Mouse (Mus musculus): ENCODE results near the gene Ube2ql1.

Ube2ql1 gene

GRCm38 (mm10) chr13:69739759-69740135, at the start of gene Ube2ql1:
TSS of gene Ube2ql1 (minus strand) at chr13:69739889.
- DNase-seq (ENCODE audit: low read depth, low spot score) = peak; percentile 63

- no peak for DNase-seq (ENCODE audit: low read depth, low spot score)
Observed at GRCm38 (mm10) chr13:69788704-69789103, 49.0 kb upstream of the Ube2ql1 start.

- DNase-seq (ENCODE audit: low read depth, low spot score) = no peak
Observed at GRCm38 (mm10) chr13:69778221-69778620, 38.5 kb upstream of the Ube2ql1 start.

- DNase-seq (ENCODE audit: low read depth, low spot score) = no peak
Observed at GRCm38 (mm10) chr13:69772358-69772757, 32.7 kb upstream of the Ube2ql1 start.

- no peak for DNase-seq (ENCODE audit: low read depth, low spot score)
Observed at GRCm38 (mm10) chr13:69770538-69771456, 31.1 kb upstream of the Ube2ql1 start.

GRCm38 (mm10) chr13:69768152-69768551, 28.5 kb upstream of the Ube2ql1 start:
- DNase-seq (ENCODE audit: low read depth, low spot score) = no peak

GRCm38 (mm10) chr13:69764646-69765045, 25.0 kb upstream of the Ube2ql1 start:
- DNase-seq (ENCODE audit: low read depth, low spot score) = no peak

GRCm38 (mm10) chr13:69761393-69761792, 21.7 kb upstream of the Ube2ql1 start:
- DNase-seq (ENCODE audit: low read depth, low spot score) = no peak

GRCm38 (mm10) chr13:69758979-69759378, 19.3 kb upstream of the Ube2ql1 start:
- no peak for DNase-seq (ENCODE audit: low read depth, low spot score)

- DNase-seq (ENCODE audit: low read depth, low spot score) = no peak
Observed at GRCm38 (mm10) chr13:69752875-69753274, 13.2 kb upstream of the Ube2ql1 start.

- DNase-seq (ENCODE audit: low read depth, low spot score) = no peak
Observed at GRCm38 (mm10) chr13:69751510-69751909, 11.8 kb upstream of the Ube2ql1 start.

GRCm38 (mm10) chr13:69748756-69749155, 9.1 kb upstream of the Ube2ql1 start:
- DNase-seq (ENCODE audit: low read depth, low spot score) = no peak

GRCm38 (mm10) chr13:69740331-69741285, 919 bp upstream of the Ube2ql1 start:
- no peak for DNase-seq (ENCODE audit: low read depth, low spot score)

GRCm38 (mm10) chr13:69739091-69739758, 464 bp downstream of the Ube2ql1 start:
- DNase-seq (ENCODE audit: low read depth, low spot score) = peak; percentile 4

- DNase-seq (ENCODE audit: low read depth, low spot score) = peak; percentile 41
Observed at GRCm38 (mm10) chr13:69738461-69738971, 1.2 kb downstream of the Ube2ql1 start.

- DNase-seq (ENCODE audit: low read depth, low spot score) = peak; percentile 5
Observed at GRCm38 (mm10) chr13:69737444-69738185, 2.1 kb downstream of the Ube2ql1 start.

- DNase-seq (ENCODE audit: low read depth, low spot score) = no peak
Observed at GRCm38 (mm10) chr13:69732636-69733035, 7.1 kb downstream of the Ube2ql1 start.

GRCm38 (mm10) chr13:69725376-69725775, 14.3 kb downstream of the Ube2ql1 start:
- no peak for DNase-seq (ENCODE audit: low read depth, low spot score)

- no peak for DNase-seq (ENCODE audit: low read depth, low spot score)
Observed at GRCm38 (mm10) chr13:69721141-69721540, 18.5 kb downstream of the Ube2ql1 start.

- peak; percentile 46 for DNase-seq (ENCODE audit: low read depth, low spot score)
Observed at GRCm38 (mm10) chr13:69717860-69718598, 21.7 kb downstream of the Ube2ql1 start.
